Mouse (Mus musculus): ENCODE measurements around the gene Ptprq. TPM values are rescaled to one million over a fixed set of nuclear protein-coding genes. Genes with fewer than 3 reads are reported as not detected.

The Ptprq gene
- polyA plus RNA-seq, 1 experiment from 2014 or later: 0.09 TPM

DNA sequence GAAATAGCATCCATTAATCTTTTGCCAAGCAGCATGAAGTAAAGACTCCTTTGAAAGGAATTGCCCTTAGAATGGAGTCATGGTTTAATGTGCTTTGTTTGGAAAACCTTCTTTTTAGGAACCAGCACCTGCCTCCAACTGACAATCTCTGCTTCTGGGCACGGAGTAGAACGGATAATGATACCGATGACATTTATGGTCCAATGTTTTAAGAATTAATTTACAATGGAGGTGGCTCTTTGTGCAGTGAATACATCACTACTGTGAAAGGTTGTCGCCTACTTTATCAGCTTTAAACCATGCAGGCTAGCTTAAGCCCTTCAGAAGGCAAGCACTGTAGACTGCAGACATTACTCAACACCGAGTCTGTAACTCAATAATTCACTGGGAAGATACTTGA lies 248.1 kb downstream of the Ptprq start:
- no peak overlapping the region for H3K9ac ChIP-seq
- H3K4me1 ChIP-seq: no peaks in the 10 kb centered on the region
- no peak overlapping the region for H3K27ac ChIP-seq
- H3K36me3 ChIP-seq: no peaks in the 10 kb centered on the region
- H3K4me2 ChIP-seq (replicated peaks): no peak overlapping the region
- WGBS: 60% methylated on average over 5 of the region's 5 CpGs
- no peak for ATAC-seq (ENCODE audit: low FRiP score)
- H3K9me3 ChIP-seq (replicated peaks): no peaks in the 10 kb centered on the region
- no peak overlapping the region for H3K4me3 ChIP-seq
- H3K27me3 ChIP-seq: no peaks in the 10 kb centered on the region

DNA sequence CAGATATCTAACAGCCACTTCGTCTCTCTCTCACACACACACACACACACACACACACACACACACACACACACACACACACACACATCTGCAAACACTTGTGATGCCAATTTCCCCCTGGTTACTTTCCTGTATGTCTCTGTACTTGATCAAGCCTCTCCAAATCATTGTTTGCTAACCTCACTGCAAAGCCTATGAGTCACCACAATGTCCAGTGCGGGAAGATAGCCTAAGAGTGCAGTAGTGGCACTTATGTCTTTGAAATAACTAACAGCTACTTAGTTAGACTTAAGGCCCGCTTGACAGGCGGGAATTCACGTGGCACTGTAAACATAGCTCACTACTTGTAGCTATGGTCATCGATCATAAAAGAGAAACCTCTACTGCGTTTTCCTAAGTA lies 252.0 kb downstream of the Ptprq start:
- ATAC-seq (ENCODE audit: low FRiP score): no peak
- no peak overlapping the region for H3K27ac ChIP-seq
- no peaks in the 10 kb centered on the region for H3K36me3 ChIP-seq
- H3K4me1 ChIP-seq: no peaks in the 10 kb centered on the region
- 89% methylated on average over 7 of the region's 7 CpGs for WGBS
- H3K9me3 ChIP-seq (replicated peaks): no peaks in the 10 kb centered on the region
- H3K9ac ChIP-seq: no peak overlapping the region
- no peak overlapping the region for H3K4me2 ChIP-seq (replicated peaks)
- no peaks in the 10 kb centered on the region for H3K27me3 ChIP-seq
- no peak overlapping the region for H3K4me3 ChIP-seq

Small RNA genes lying within 50 kb of the gene (microRNA-seq; reads per million reads assigned to microRNA genes)
- gene Gm44403: not detected

Other genes with a start within 250 kb of the Ptprq start
- 0.65 and 2.9 TPM in 2 replicates for gene Myf5, start 233.9 kb downstream of the Ptprq start, polyA plus RNA-seq (2016; fragmentation: Nextera tagmentation; extraction: Ambion mirVana)
- 0.18 TPM in 1 of 2 replicates, not detected in the other for gene Myf6, start 225.3 kb downstream of the Ptprq start, polyA plus RNA-seq (2016; fragmentation: Nextera tagmentation; extraction: Ambion mirVana)
- 0.27 and 0.63 TPM in 2 replicates for gene Otogl, start 192.1 kb upstream of the Ptprq start, polyA plus RNA-seq (2016; fragmentation: Nextera tagmentation; extraction: Ambion mirVana)

All from hindbrain, embryonic 12.5 days (tissue).